Mouse (Mus musculus): ENCODE data around the gene Dzip3. TPM values are rescaled to one million over a fixed set of nuclear protein-coding genes. Genes with fewer than 3 reads are reported as not detected.

The Dzip3 gene
- polyA plus RNA-seq, 1 experiment from 2014 or later = 14.7 TPM

- Histone ChIP-seq H3K27ac (ENCODE audit: low read length) (no peak overlapping the region), H3K36me3 (ENCODE audit: control insufficient read depth, insufficient read depth) (no peaks in the 10 kb centered on the region)
- ATAC-seq (replicated peaks; ENCODE audit: extremely low read depth, insufficient read depth, low FRiP score) = no peak
Measured at GRCm38 (mm10) chr16:48911184-48911583, 82.8 kb downstream of the Dzip3 start.

GRCm38 (mm10) chr16:48899868-48900267, 94.1 kb downstream of the Dzip3 start:
- Histone ChIP-seq H3K4me2 (ENCODE audit: low read depth, low read length) (no peak overlapping the region), H3K4me1 (ENCODE audit: control insufficient read depth, insufficient read depth, low read length) (no peaks in the 10 kb centered on the region), H3K4me3 (ENCODE audit: low read length) (no peak overlapping the region), H3K27me3 (ENCODE audit: control insufficient read depth, insufficient read depth, low read length) (no peaks in the 10 kb centered on the region), H3K27ac (ENCODE audit: low read length) (no peak overlapping the region), H3K9ac (ENCODE audit: low read length) (no peak overlapping the region), H3K36me3 (ENCODE audit: control insufficient read depth, insufficient read depth) (no peaks in the 10 kb centered on the region), H3K9me3 (replicated peaks; ENCODE audit: control insufficient read depth, low read length) (no peaks in the 10 kb centered on the region)
- 60% methylated on average over 1 of the region's 1 CpGs for WGBS
- ATAC-seq (replicated peaks; ENCODE audit: extremely low read depth, insufficient read depth, low FRiP score) = no peak

More at GRCm38 (mm10) chr16:48911184-48911583, 82.8 kb downstream of the Dzip3 start:
- no peak overlapping the region for H3K4me2 ChIP-seq (ENCODE audit: low read depth, low read length)
- H3K4me1 ChIP-seq (ENCODE audit: control insufficient read depth, insufficient read depth, low read length) = no peaks in the 10 kb centered on the region
- H3K9ac ChIP-seq (ENCODE audit: low read length) = no peak overlapping the region
- H3K9me3 ChIP-seq (replicated peaks; ENCODE audit: control insufficient read depth, low read length) = no peaks in the 10 kb centered on the region
- no peak overlapping the region for H3K4me3 ChIP-seq (ENCODE audit: low read length)
- WGBS = 71% methylated on average over 1 of the region's 1 CpGs
- no peaks in the 10 kb centered on the region for H3K27me3 ChIP-seq (ENCODE audit: control insufficient read depth, insufficient read depth, low read length)

GRCm38 (mm10) chr16:48890733-48891132, 103.2 kb downstream of the Dzip3 start:
- WGBS = 32% methylated on average over 2 of the region's 2 CpGs
- H3K36me3 ChIP-seq (ENCODE audit: control insufficient read depth, insufficient read depth) = no peaks in the 10 kb centered on the region
- 0 out of 2 replicates have a peak, but pooled peaks cover 3% of the 10 kb centered on the region for H3K9me3 ChIP-seq (replicated peaks; ENCODE audit: control insufficient read depth, low read length)
- H3K4me3 ChIP-seq (ENCODE audit: low read length) = no peak overlapping the region
- ATAC-seq (replicated peaks; ENCODE audit: extremely low read depth, insufficient read depth, low FRiP score) = no peak
- no peaks in the 10 kb centered on the region for H3K27me3 ChIP-seq (ENCODE audit: control insufficient read depth, insufficient read depth, low read length)
- H3K27ac ChIP-seq (ENCODE audit: low read length) = no peak overlapping the region
- no peak overlapping the region for H3K9ac ChIP-seq (ENCODE audit: low read length)
- H3K4me2 ChIP-seq (ENCODE audit: low read depth, low read length) = no peak overlapping the region
- no peaks in the 10 kb centered on the region for H3K4me1 ChIP-seq (ENCODE audit: control insufficient read depth, insufficient read depth, low read length)

Other genes starting within 250 kb of the Dzip3 start
- 2.6 and 6.0 TPM in 2 replicates for gene Trat1, start 222.1 kb downstream of the Dzip3 start, polyA plus RNA-seq (2015; fragmentation: Nextera tagmentation; extraction: Ambion mirVana)
- gene Retnlb, start 177.3 kb downstream of the Dzip3 start, polyA plus RNA-seq (2015; fragmentation: Nextera tagmentation; extraction: Ambion mirVana) = not detected in 2 replicates
- 0.93 and 6.6 TPM in 2 replicates for gene Retnla, start 151.6 kb downstream of the Dzip3 start, polyA plus RNA-seq (2015; fragmentation: Nextera tagmentation; extraction: Ambion mirVana)
- 0.72 and 1.7 TPM in 2 replicates for gene Retnlg, start 121.5 kb downstream of the Dzip3 start, polyA plus RNA-seq (2015; fragmentation: Nextera tagmentation; extraction: Ambion mirVana)
- 22.1 and 22.4 TPM in 2 replicates for gene Cip2a, start within 50 bp of the Dzip3 start, polyA plus RNA-seq (2015; fragmentation: Nextera tagmentation; extraction: Ambion mirVana)
- gene Myh15, start 63.3 kb upstream of the Dzip3 start, polyA plus RNA-seq (2015; fragmentation: Nextera tagmentation; extraction: Ambion mirVana) = 0.03 TPM in 1 of 2 replicates, not detected in the other

All from heart, embryonic 16.5 days (tissue).